Mouse (Mus musculus) midbrain, embryonic 14.5 days (tissue): ENCODE results near the gene Dusp22. TPM values are rescaled to one million over a fixed set of nuclear protein-coding genes. Genes with fewer than 3 reads are reported as not detected.

Experiments
- ATAC-seq: fragments of 200-750 bp; cut with Nextera tagmentation; 2 replicates; pipeline ENCODE4 v1.8.0; 2017; ENCODE audit warnings: moderate number of reproducible peaks, moderate library complexity; ENCODE audit not compliant: low FRiP score, low TSS enrichment
- DNase-seq: peaks from one replicate; pipeline ENCODE4 v3.0.0-alpha.2; 2015
- H3K27ac ChIP-seq: fragments of 300-500 bp; sonication (generic); replicated peaks from 2 replicates; pipeline ENCODE4 v1.5.1; 2014; ENCODE audit warnings: mild to moderate bottlenecking, low read depth, low read length, moderate library complexity
- H3K27me3 ChIP-seq: fragments of 300-500 bp; sonication (generic); 2 replicates; pipeline ENCODE4 v1.6.1; 2014; ENCODE audit warnings: low read length, control low read depth, mixed read lengths; ENCODE audit not compliant: control insufficient read depth, insufficient read depth
- H3K36me3 ChIP-seq: fragments of 300-500 bp; sonication (generic); 2 replicates; pipeline ENCODE4 v1.6.1; 2014; ENCODE audit warnings: low read length, control low read depth; ENCODE audit not compliant: control insufficient read depth, insufficient read depth
- H3K4me1 ChIP-seq: fragments of 300-500 bp; sonication (generic); 2 replicates; pipeline ENCODE4 v1.6.1; 2014; ENCODE audit warnings: mild to moderate bottlenecking, antibody characterized with exemption, low read length, control low read depth; ENCODE audit not compliant: control insufficient read depth, insufficient read depth
- H3K4me2 ChIP-seq: fragments of 300-500 bp; sonication (generic); 2 replicates; pipeline ENCODE4 v1.6.1; 2014; ENCODE audit warnings: mild to moderate bottlenecking, low read length, moderate library complexity
- H3K4me3 ChIP-seq: fragments of 300-500 bp; sonication (generic); replicated peaks from 2 replicates; pipeline ENCODE4 v1.5.1; 2014; ENCODE audit warnings: low read depth, low read length
- H3K9ac ChIP-seq: fragments of 300-500 bp; sonication (generic); replicated peaks from 2 replicates; pipeline ENCODE4 v1.6.1; 2014; ENCODE audit warnings: mild to moderate bottlenecking, low read length, moderate library complexity
- H3K9me3 ChIP-seq: fragments of 300-500 bp; sonication (generic); 2 replicates; pipeline ENCODE4 v1.6.1; 2016; ENCODE audit warnings: low read length, control low read depth, mixed read lengths; ENCODE audit not compliant: control insufficient read depth
- WGBS: fragments of 180-500 bp; shearing (Covaris S2); extraction: QIAGEN DNeasy Blood & Tissue Kit; methylation state at CpG from one replicate; pipeline ENCODE4 v1.1.7; 2014; 5-methylcytosine and 5-hydroxymethylcytosine counted together
- polyA plus RNA-seq: library from polyadenylated mRNA; unstranded; fragments of >200 nt; fragmentation: Nextera tagmentation; extraction: Ambion mirVana; gene quantifications from 2 replicates; pipeline ENCODE4 v1.2.1, GENCODE M21; 2014

Dusp22 gene
- polyA plus RNA-seq, 1 experiment from 2014 or later, result 27.9 TPM

GRCm38 (mm10) chr13:30730104-30730793 is 70.5 kb downstream of the Dusp22 start:
- DNase-seq, result no peak
- WGBS, result 88% methylated on average over 15 of the region's 15 CpGs

GRCm38 (mm10) chr13:30732709-30733445 is 73.1 kb downstream of the Dusp22 start:
- Histone ChIP-seq H3K36me3 (no peaks in the 10 kb centered on the region), H3K4me1 (no peaks in the 10 kb centered on the region), H3K27ac (no peak overlapping the region), H3K4me3 (no peak overlapping the region), H3K9ac (no peak overlapping the region), H3K4me2 (no peak overlapping the region), H3K27me3 (no peaks in the 10 kb centered on the region), H3K9me3 (no peaks in the 10 kb centered on the region)
- ATAC-seq (no peak), DNase-seq (no peak)
- 87% methylated on average over 11 of the region's 11 CpGs for WGBS

More at GRCm38 (mm10) chr13:30730104-30730793, 70.5 kb downstream of the Dusp22 start:
- Histone ChIP-seq H3K27ac (no peak overlapping the region), H3K9ac (no peak overlapping the region), H3K36me3 (no peaks in the 10 kb centered on the region), H3K4me1 (no peaks in the 10 kb centered on the region), H3K4me3 (no peak overlapping the region), H3K9me3 (no peaks in the 10 kb centered on the region), H3K27me3 (no peaks in the 10 kb centered on the region), H3K4me2 (no peak overlapping the region)
- no peak for ATAC-seq

- 92% methylated on average over 5 of the region's 5 CpGs for WGBS
- H3K27me3 ChIP-seq, result no peaks in the 10 kb centered on the region
- no peak overlapping the region for H3K27ac ChIP-seq
- DNase-seq, result no peak
- ATAC-seq, result no peak
- H3K4me1 ChIP-seq, result no peaks in the 10 kb centered on the region
- H3K4me3 ChIP-seq, result no peak overlapping the region
- H3K36me3 ChIP-seq, result no peaks in the 10 kb centered on the region
- H3K9ac ChIP-seq, result no peak overlapping the region
- no peak overlapping the region for H3K4me2 ChIP-seq
- no peaks in the 10 kb centered on the region for H3K9me3 ChIP-seq
Observed at GRCm38 (mm10) chr13:30736721-30737120, 76.9 kb downstream of the Dusp22 start.

- no peaks in the 10 kb centered on the region for H3K27me3 ChIP-seq
- no peaks in the 10 kb centered on the region for H3K4me1 ChIP-seq
- DNase-seq (no peak), ATAC-seq (no peak)
- H3K27ac ChIP-seq, result no peak overlapping the region
- WGBS, result 90% methylated on average over 2 of the region's 2 CpGs
- no peak overlapping the region for H3K4me2 ChIP-seq
- H3K9ac ChIP-seq, result no peak overlapping the region
- no peaks in the 10 kb centered on the region for H3K36me3 ChIP-seq
- no peaks in the 10 kb centered on the region for H3K9me3 ChIP-seq
- no peak overlapping the region for H3K4me3 ChIP-seq
Observed at GRCm38 (mm10) chr13:30737257-30737656, 77.5 kb downstream of the Dusp22 start.

GRCm38 (mm10) chr13:30738310-30738840 is 78.6 kb downstream of the Dusp22 start:
- H3K27ac ChIP-seq, result no peak overlapping the region
- 89% methylated on average over 4 of the region's 4 CpGs for WGBS

GRCm38 (mm10) chr13:30741172-30741571 is 81.4 kb downstream of the Dusp22 start:
- H3K4me1 ChIP-seq, result no peaks in the 10 kb centered on the region
- DNase-seq (no peak), ATAC-seq (no peak)
- H3K4me3 ChIP-seq, result no peak overlapping the region
- 81% methylated on average over 5 of the region's 5 CpGs for WGBS
- H3K4me2 ChIP-seq, result no peak overlapping the region
- H3K36me3 ChIP-seq, result no peaks in the 10 kb centered on the region
- no peak overlapping the region for H3K27ac ChIP-seq
- H3K9ac ChIP-seq, result no peak overlapping the region
- H3K27me3 ChIP-seq, result no peaks in the 10 kb centered on the region
- no peaks in the 10 kb centered on the region for H3K9me3 ChIP-seq

More at GRCm38 (mm10) chr13:30738310-30738840, 78.6 kb downstream of the Dusp22 start:
- Histone ChIP-seq H3K27me3 (no peaks in the 10 kb centered on the region), H3K36me3 (no peaks in the 10 kb centered on the region), H3K4me3 (no peak overlapping the region), H3K9ac (no peak overlapping the region), H3K9me3 (no peaks in the 10 kb centered on the region), H3K4me1 (no peaks in the 10 kb centered on the region), H3K4me2 (no peak overlapping the region)
- ATAC-seq (no peak), DNase-seq (no peak)

GRCm38 (mm10) chr13:30742411-30742970 is 82.7 kb downstream of the Dusp22 start:
- DNase-seq (no peak), ATAC-seq (no peak)
- Histone ChIP-seq H3K4me1 (no peaks in the 10 kb centered on the region), H3K27ac (no peak overlapping the region), H3K9ac (no peak overlapping the region), H3K4me3 (no peak overlapping the region), H3K4me2 (no peak overlapping the region), H3K9me3 (no peaks in the 10 kb centered on the region), H3K27me3 (no peaks in the 10 kb centered on the region), H3K36me3 (no peaks in the 10 kb centered on the region)
- 72% methylated on average over 6 of the region's 6 CpGs for WGBS

- Histone ChIP-seq H3K36me3 (no peaks in the 10 kb centered on the region), H3K27me3 (peaks cover 25% of the 10 kb centered on the region), H3K27ac (no peak overlapping the region), H3K4me2 (no peak overlapping the region), H3K4me1 (peaks cover 10% of the 10 kb centered on the region), H3K9ac (no peak overlapping the region), H3K9me3 (no peaks in the 10 kb centered on the region), H3K4me3 (no peak overlapping the region)
- DNase-seq (no peak), ATAC-seq (no peak)
- 82% methylated on average over 7 of the region's 7 CpGs for WGBS
Observed at GRCm38 (mm10) chr13:30745121-30745520, 85.3 kb downstream of the Dusp22 start.
